Mouse (Mus musculus): ENCODE results near the gene Gm21860. TPM values are rescaled to one million over a fixed set of nuclear protein-coding genes. Genes with fewer than 3 reads are reported as not detected.
"Not testable (repeated sequence)": the region's sequence is repeated elsewhere in the genome, so short reads cannot be mapped to it uniquely, and the experiment has no call there.

Gm21860 gene
- polyA plus RNA-seq, 1 experiment from 2014 or later, result not detected

DNA sequence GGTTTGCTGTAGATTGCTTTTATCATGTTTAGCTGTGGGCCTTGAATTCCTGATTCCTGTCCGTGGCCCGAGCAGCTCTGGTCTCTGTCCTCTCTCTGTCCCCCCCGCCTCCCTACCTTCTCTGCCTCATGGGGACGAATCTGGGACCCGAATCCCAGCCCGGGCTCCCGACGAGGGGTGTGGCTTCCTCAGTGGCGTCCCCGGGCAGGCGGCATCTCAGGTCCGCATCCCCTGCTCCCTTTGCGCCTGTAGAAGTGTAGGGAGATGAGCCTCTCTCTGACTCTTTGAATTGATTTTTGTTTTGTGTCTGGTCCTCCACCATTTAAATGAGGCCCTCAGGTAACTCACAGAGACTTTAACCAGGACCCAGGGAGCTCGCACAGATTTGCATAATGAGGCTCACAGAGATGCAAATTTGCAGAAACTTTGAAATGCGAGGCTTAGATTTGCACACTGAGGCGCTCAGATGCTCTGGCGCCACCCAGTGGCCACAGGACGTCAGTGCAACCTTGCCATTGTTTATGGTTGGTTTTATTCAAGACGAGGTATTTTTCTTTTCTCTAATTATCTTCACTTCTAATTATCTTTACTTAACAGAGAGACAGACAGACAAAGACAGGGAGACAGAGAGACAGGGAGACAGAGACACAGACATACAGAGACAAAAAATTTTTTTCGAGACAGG, 23.6 kb downstream of the Gm21860 start:
- DNase-seq; H3K9me3 ChIP-seq (replicated peaks); H3K27ac ChIP-seq; H3K4me3 ChIP-seq (replicated peaks); H3K27me3 ChIP-seq; H3K4me1 ChIP-seq (replicated peaks); H3K9ac ChIP-seq; H3K4me2 ChIP-seq; H3K36me3 ChIP-seq: not testable (repeated sequence)
- whole genome bisulfite sequencing (ENCODE audit: insufficient replicate concordance), result 58% methylated on average over 18 of the region's 20 CpGs
- ATAC-seq (ENCODE audit: low read depth), result peak; percentile 78

DNA sequence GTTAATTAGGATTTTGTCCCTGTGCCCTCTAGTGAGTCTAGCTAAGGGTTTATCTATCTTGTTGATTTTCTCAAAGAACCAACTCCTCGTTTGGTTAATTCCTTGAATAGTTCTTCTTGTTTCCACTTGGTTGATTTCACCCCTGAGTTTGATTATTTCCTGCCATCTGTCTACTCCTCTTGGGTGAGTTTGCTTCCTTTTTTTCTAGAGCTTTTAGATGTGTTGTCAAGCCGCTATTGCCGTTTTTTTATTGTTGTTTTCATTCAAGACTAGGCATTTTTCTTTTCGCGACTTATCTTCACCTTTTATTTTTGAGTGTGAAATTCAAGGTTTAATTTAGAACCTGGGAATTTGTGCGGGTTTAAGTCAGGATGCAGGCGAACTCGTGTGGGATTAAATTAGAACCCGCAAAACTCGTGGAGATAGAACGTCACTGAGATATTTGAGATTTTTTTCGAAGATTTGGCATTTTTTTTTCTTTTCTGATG, 24.8 kb downstream of the Gm21860 start:
- 59% methylated on average over 12 of the region's 12 CpGs for WGBS (ENCODE audit: insufficient replicate concordance)
- H3K27ac ChIP-seq; H3K36me3 ChIP-seq; H3K27me3 ChIP-seq; H3K4me3 ChIP-seq (replicated peaks); H3K4me1 ChIP-seq (replicated peaks); H3K9ac ChIP-seq; DNase-seq; ATAC-seq (ENCODE audit: low read depth); H3K9me3 ChIP-seq (replicated peaks); H3K4me2 ChIP-seq: not testable (repeated sequence)

DNA sequence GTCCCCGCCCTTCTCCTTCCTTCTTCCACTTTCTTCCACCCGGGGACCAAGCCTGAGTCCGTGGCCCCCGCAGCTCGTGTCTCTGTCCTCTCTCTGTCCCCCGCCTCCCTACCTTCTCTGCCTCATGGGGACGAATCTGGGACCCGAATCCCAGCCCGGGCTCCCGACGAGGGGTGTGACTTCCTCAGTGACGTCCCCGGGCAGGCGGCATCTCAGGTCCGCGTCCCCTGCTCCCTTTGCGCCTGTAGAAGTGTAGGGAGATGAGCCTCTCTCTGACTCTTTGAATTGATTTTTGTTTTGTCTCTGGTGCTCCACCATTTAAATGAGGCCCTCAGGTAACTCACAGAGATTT, 25.7 kb downstream of the Gm21860 start:
- not testable (repeated sequence) for H3K4me1 ChIP-seq (replicated peaks); H3K9me3 ChIP-seq (replicated peaks); DNase-seq; H3K36me3 ChIP-seq; H3K27me3 ChIP-seq; H3K4me3 ChIP-seq (replicated peaks); H3K9ac ChIP-seq; H3K4me2 ChIP-seq; H3K27ac ChIP-seq
- WGBS (ENCODE audit: insufficient replicate concordance), result 75% methylated on average over 16 of the region's 17 CpGs
- peak; percentile 56 for ATAC-seq (ENCODE audit: low read depth)

DNA sequence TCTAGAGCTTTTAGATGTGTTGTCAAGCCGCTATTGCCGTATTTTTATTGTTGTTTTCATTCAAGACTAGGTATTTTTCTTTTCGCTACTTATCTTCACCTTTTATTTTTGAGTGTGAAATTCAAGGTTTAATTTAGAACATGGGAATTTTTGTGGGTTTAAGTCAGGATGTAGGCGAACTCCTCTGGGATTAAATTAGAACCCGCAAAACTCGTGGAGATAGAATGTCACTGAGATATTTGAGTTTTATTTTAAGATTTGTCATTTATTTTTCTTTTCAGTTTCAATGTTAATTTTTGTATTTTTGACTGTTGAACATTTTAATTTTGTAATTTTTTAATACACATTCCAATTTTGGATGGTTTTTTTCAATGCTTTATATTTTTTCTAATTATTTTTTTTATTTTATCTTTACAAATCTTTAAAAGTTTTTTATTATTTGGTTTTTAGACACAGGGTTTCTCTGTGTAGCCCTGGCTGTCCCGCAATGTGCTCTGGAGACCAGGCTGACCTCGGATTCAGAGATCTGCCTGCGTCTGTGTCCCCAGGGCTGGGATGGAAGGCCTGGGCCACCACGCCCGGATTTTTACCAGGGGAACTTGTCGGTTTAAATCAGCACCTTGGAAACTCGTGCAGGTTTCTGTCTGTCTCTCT, 26.2 kb downstream of the Gm21860 start:
- H3K27me3 ChIP-seq; H3K27ac ChIP-seq; ATAC-seq (ENCODE audit: low read depth); H3K4me2 ChIP-seq; H3K9me3 ChIP-seq (replicated peaks); H3K4me1 ChIP-seq (replicated peaks); H3K9ac ChIP-seq; H3K4me3 ChIP-seq (replicated peaks); H3K36me3 ChIP-seq; DNase-seq: not testable (repeated sequence)
- WGBS (ENCODE audit: insufficient replicate concordance), result 72% methylated on average over 13 of the region's 13 CpGs

DNA sequence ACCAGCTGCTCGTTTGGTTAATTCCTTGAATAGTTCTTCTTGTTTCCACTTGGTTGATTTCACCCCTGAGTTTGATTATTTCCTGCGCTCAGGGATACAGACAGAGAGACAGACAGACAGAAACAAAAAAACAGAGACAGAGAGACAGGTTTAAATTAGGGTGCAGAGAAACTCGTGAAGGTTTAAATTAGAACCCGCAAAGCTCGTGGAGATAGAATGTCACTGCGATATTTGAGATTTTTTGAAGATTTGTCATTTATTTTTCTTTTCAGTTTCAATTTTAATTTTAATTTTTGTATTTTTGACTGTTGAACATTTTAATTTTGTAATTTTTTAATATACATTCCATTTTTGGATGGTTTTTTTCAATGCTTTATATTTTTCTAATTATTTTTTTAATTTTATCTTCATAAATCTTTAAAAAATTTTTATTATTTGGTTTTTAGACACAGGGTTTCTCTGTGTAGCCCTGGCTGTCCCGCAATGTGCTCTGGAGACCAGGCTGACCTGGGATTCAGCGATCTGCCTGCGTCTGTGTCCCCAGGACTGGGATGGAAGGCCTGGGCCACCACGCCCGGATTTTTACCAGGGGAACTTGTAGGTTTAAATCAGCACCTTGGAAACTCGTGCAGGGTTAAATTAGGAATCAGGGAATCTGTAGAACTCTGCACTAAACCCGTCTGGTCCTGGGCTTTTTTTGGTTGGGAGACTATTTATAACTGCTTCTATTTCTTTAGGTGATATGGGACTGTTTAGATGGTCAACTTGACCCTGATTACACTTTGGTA, 27.3 kb downstream of the Gm21860 start:
- H3K36me3 ChIP-seq; H3K27ac ChIP-seq; H3K4me3 ChIP-seq (replicated peaks); ATAC-seq (ENCODE audit: low read depth); H3K9ac ChIP-seq; H3K27me3 ChIP-seq; H3K9me3 ChIP-seq (replicated peaks); DNase-seq; H3K4me1 ChIP-seq (replicated peaks); H3K4me2 ChIP-seq: not testable (repeated sequence)
- WGBS (ENCODE audit: insufficient replicate concordance), result 60% methylated on average over 13 of the region's 13 CpGs

DNA sequence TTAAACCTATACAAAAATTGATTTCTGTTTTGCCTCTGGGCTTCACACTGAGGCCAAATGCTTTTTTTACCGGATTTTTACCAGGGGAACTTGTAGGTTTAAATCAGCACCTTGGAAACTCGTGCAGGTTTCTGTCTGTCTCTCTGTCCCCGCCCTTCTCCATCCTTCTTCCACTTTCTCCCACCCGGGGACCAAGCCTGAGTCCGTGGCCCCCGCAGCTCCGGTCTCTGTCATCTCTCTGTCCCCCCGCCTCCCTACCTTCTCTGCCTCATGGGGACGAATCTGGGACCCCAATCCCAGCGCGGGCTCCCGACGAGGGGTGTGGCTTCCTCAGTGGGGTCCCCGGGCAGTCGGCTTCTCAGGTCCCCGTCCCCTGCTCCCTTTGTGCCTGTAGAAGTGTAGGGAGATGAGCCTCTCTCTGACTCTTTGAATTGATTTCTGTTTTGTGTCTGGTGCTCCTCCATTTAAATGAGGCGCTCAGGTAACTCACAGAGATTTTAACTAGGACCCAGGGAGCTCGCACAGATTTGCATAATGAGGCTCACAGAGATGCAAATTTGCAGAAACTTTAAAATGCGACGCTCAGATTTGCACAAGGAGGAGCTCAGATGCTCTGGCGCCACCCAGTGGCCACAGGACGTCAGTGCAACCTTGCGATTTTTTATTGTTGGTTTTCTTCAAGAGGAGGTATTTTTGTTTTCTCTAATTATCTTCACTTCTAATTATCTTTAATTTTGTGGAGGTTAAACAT, 28.7 kb downstream of the Gm21860 start:
- not testable (repeated sequence) for H3K4me3 ChIP-seq (replicated peaks); H3K27me3 ChIP-seq; ATAC-seq (ENCODE audit: low read depth); H3K9ac ChIP-seq; H3K27ac ChIP-seq; DNase-seq; H3K9me3 ChIP-seq (replicated peaks); H3K4me2 ChIP-seq; H3K4me1 ChIP-seq (replicated peaks); H3K36me3 ChIP-seq
- 61% methylated on average over 14 of the region's 23 CpGs for WGBS (ENCODE audit: insufficient replicate concordance)

DNA sequence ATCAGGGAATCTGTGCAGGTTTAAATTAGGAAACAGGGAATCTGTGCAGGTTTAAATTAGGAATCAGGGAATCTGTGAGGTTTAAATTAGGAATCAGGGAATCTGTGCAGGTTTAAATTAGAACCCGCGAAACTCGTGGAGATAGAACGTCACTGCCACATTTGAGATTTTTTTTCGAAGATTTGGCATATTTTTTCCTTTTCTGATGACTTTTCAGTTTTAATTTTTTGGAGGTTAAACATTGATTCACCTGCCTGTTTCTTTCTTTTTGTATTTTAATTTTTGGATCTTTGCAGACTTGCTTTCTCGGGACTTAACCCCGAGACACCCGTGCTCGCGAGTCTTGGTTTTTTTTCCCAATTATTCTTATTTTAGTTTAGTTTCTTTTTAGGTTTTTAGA, 29.5 kb downstream of the Gm21860 start:
- 81% methylated on average over 10 of the region's 10 CpGs for WGBS (ENCODE audit: insufficient replicate concordance)
- not testable (repeated sequence) for H3K4me3 ChIP-seq (replicated peaks); DNase-seq; H3K27ac ChIP-seq; H3K4me2 ChIP-seq; H3K36me3 ChIP-seq; H3K27me3 ChIP-seq; H3K9me3 ChIP-seq (replicated peaks); H3K4me1 ChIP-seq (replicated peaks); H3K9ac ChIP-seq; ATAC-seq (ENCODE audit: low read depth)

DNA sequence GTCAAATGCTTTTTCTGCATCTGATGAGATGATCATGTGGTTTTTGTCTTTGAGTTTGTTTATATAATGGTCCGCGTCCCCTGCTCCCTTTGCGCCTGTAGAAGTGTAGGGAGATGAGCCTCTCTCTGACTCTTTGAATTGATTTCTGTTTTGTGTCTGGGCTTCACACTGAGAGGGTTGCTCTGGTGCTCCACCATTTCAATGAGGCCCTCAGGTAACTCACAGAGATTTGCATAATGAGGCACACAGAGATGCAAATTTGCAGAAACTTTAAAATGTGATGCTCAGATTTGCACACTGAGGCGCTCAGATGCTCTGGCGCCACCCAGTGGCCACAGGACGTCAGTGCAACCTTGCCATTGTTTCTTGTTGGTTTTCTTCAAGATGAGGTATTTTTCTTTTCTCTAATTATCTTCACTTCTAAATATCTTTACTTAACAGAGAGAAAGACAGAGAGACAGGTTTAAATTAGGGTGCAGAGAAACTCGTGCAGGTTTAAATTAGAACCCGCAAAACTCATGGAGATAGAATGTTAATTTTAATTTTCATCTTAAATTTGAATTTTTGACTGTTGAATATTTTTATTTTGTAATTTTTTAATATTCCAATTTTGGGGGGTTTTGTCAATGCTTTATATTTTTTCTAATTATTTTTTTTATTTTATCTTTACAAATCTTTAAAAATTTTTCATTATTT, 30.5 kb downstream of the Gm21860 start:
- H3K4me2 ChIP-seq; H3K27me3 ChIP-seq; H3K27ac ChIP-seq; DNase-seq; H3K4me3 ChIP-seq (replicated peaks); H3K9me3 ChIP-seq (replicated peaks); H3K9ac ChIP-seq; H3K36me3 ChIP-seq; H3K4me1 ChIP-seq (replicated peaks): not testable (repeated sequence)
- peak; percentile 82 for ATAC-seq (ENCODE audit: low read depth)
- WGBS (ENCODE audit: insufficient replicate concordance), result 51% methylated on average over 8 of the region's 8 CpGs

DNA sequence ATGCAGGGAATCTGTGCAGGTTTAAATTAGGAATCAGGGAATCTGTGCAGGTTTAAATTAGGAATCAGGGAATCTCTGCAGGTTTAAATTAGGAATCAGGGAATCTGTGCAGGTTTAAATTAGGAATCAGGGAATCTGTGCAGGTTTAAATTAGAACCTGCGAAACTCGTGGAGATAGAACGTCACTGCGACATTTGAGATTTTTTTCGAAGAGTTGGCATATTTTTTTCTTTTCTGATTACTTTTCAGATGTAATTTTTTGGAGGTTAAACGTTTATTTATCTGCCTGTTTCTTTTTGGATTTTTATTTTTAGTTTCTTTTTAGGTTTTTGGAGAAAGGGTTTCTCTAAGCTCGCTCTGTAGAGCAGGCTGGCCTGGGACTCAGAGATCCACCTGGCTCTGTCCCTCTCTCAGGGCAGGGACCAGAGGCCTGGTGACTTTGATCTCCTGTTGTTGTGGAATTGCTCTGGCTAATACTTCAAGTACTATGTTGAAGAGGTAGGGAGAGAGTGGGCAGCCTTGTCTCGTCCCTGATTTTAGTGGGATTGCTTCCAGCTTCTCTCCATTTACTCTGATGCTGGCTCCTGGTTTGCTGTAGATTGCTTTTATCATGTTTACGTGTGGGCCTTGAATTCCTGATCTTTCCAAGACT, 31.2 kb downstream of the Gm21860 start:
- H3K4me1 ChIP-seq (replicated peaks); H3K27me3 ChIP-seq; H3K27ac ChIP-seq; H3K9ac ChIP-seq; H3K9me3 ChIP-seq (replicated peaks); H3K4me3 ChIP-seq (replicated peaks); DNase-seq; H3K36me3 ChIP-seq; H3K4me2 ChIP-seq: not testable (repeated sequence)
- ATAC-seq (ENCODE audit: low read depth), result peak; percentile 76
- WGBS (ENCODE audit: insufficient replicate concordance), result 63% methylated on average over 9 of the region's 9 CpGs

DNA sequence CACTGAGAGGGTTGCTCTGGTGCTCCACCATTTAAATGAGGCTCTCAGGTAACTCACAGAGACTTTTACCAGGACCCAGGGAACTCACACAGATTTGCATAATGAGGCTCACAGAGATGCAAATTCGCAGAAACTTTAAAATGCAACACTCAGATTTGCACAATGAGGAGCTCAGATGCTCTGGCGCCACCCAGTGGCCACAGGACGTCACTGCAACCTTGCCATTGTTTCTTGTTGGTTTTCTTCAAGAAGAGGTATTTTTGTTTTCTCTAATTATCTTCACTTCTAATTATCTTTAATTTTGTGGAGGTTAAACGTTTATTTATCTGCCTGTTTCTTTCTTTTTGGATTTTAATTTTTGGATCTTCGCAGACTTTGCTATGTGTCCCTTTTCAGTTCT, 34.1 kb downstream of the Gm21860 start:
- H3K27ac ChIP-seq; H3K9me3 ChIP-seq (replicated peaks); H3K4me1 ChIP-seq (replicated peaks); H3K9ac ChIP-seq; ATAC-seq (ENCODE audit: low read depth); H3K27me3 ChIP-seq; H3K4me2 ChIP-seq; H3K36me3 ChIP-seq; DNase-seq; H3K4me3 ChIP-seq (replicated peaks): not testable (repeated sequence)
- 26% methylated on average over 5 of the region's 5 CpGs for WGBS (ENCODE audit: insufficient replicate concordance)
